Mouse (Mus musculus): Measurements from ENCODE around the gene Kcnb1.

Kcnb1 gene

DNA sequence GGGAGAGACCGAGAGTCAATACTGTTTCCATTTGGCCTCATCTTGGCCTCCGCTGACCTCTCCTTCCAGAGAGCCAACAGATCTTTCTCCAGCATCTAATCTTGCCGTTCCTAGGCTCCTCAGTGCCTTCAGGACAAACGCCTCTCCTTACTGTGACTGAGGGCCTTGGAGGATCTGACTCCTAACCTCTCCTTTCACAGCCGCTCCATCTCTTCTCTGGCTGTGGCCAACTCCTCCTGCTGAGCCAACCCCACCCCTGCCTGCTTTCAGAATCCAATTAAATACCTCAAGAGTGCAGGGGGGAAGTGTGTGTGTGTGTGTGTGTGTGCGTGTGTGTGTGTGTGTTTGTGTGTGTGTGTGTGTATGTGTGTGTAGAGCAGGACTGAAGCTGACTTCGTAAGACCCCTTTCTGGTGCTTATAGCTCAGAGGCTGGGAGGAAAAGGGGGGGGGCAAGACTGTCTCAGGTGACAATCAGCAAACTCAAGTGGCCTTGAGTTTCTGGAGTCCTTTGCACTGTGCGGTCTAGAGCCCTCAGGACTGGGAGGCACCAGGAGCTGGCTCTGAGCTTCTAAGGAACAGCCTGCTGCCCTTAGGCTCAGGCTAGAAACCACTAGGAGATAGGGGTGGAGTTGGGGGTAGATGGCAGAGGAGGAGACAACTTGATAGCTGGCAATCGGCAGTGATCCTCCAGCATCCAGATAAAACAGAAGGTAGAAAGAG is 59.7 kb downstream of the Kcnb1 start:
- in situ Hi-C loops (cut with MboI, MseI) = no loop called here

DNA sequence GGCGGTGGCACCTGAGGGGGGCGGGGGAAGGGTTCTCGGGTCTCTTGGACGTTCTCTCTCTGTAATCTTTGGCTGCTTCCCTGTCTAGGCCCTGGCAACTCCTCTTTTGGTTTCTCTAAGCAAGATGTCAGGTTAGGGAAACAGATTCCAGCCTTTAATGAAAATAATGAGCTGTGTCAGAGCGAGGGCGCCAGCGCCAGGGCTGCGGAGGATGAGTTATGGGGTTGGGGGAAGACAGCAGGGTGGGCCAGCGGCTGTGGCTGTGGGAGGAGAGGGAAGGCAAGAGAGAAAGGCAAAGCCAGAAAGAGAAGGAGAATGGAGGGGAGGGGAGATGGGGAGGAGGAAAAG is 60.4 kb downstream of the Kcnb1 start:
- in situ Hi-C loops (cut with MboI, MseI) = no loop called here

DNA sequence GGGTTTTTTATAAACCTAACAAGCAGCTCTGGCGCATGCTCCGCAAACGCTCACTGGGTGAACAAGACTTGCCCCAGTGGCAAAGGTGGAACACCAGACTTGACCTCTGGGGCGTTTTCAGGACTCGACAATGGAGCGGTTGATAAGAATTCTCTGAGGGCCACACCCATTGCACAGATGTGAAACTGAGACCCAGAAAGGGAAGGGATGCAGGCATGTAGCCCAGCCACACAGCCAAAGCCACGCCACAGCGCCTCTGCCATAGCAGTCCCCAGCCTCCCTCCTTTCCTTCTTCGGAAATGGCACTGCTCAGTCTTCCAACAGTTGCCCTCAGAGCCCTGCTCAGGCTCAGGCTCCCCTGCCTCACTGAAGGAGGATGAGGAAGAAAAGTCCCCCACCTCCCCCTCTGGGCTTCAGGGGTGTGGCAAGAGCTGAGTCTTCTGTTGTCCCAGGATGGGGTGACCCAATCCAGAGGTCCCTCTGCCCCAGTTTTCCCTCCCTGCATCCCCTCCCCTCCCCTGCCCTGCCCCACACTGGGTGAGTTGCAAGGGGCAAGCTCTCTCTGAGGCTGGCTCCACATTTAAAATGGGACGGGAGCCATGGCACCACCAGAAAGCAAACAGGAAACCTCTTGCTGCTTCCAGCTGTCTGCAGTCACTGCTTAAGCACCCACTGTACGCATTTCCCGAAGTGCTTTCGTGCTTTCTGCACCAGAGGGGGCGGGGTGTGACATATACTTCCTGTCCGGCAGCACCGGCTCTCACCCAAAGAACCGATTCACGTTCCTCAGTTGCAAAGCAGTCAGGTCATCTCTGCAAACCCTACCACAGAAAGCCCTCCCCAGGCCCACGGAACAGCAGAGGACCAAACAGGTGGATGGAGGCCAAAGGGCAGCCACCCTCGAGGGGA is 61.0 kb downstream of the Kcnb1 start:
- in situ Hi-C loops (cut with MboI, MseI) = no loop called here

DNA sequence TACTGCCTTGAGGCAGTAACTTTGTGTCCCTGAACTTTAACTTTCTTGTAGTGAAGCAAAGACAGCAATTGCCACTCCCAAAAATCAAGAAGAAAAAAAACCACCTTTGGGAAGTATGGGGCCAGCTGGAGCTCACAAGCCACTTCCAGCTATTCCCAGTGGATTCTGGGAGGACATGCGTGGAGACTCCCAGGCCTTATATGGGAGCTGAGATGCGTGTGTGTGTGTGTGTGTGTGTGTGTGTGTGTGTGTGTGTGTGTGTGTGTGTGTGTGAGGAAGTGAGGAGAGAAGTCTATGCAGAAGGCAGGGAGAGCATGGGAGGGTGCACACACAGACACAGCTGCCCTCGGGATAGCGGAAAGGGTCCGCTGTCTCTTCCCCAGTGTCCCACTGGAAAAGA is 62.6 kb downstream of the Kcnb1 start:
- in situ Hi-C loops (cut with MboI, MseI) = no loop called here

DNA sequence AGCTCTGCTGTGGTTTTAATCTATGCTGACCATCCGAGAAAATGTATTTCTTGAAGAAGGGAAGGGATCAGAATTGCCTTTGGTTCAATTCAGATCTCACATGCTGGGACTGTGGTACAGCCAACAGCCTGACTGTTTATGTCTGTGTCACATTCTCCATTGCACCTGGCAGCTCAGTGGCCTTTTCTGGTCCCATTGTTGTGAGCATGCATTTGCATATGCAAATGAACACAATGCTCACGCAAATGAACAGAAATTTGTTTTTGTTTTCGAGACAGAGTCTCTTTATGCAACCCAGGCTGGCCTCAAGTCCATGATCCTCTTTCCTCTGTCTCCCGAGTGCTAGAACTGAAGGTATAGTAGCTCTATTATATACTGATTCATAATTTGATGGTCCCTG is 64.2 kb downstream of the Kcnb1 start:
- in situ Hi-C loops (cut with MboI, MseI) = no loop called here

DNA sequence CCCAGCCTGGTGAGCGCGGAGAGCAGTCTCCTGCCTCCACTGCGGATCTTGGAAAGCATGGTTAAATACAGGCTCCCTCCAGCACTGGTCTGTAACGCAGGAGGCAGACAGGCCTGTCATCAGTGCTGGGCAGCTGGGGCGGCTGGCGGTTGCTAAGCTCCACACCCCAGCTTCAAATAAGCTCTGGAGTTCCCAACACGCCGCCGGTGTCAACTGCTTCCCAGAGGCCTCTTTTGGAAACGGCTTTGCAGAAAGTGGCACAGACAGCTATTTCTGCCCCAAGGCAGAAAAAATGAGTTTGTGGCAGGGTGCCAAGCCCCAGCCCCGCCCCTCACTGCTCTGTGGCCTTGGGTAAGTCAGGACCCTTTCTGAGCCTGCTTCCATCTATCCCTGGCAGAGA is 66.0 kb downstream of the Kcnb1 start:
- in situ Hi-C loops (cut with MboI, MseI) = no loop called here

DNA sequence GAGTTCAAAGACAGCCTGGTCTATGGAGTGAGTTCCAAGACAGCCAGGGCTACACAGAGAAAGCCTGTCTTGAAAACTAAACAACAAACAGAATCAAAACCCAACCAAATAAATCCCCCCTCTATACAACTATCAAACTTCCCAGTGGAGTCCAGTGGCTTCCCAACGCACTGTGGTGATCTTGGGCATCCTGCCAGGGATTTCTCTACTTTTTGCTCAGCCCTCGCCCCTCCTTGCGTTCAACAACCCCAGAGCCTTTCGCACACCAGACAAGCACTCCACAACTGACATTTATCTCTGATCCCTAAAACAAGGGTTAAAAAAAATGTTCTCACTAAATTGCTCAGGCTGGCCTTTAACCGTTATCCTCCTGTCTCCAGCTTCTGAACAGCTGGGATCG is 67.2 kb downstream of the Kcnb1 start:
- in situ Hi-C loops (cut with MboI, MseI) = no loop called here

DNA sequence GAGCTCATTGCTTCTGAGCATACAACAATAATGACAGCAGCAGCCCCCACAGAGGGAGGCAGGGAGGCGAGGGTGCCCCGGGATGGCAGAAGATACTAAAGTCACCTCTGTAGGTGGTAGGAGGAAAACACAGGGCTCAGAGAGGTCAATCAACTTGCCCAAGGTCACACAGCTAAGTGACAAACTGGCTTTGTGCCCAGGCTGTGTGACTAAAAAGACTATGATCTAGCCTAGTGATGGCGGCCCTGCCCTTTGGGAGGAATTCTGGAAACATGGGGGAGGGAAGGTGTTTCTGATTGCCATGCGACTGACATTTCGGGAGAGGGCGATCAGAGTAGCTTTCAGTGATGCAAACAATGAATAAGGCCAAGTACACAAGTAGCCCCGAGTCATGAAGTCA is 68.0 kb downstream of the Kcnb1 start:
- in situ Hi-C loops (cut with MboI, MseI) = no loop called here

DNA sequence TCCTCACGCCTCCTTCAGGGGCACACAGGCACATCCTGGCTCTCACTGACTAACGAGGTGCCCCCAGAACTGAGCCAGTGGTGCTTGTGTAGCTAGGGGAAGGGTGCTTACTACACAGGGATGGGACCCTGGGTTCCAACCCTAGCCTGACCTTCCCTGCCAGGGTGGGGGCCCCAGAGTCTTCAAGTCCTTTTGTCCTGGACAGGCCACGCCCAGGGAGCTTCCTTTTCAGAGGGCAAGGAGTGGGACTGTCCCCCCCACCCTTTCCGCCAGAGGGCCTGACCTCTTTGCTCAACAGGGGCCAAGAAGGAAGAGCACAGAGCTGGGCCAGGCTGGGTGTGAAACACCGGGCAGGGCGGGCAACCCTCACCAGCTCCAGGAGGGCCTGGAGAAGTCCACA is 68.7 kb downstream of the Kcnb1 start:
- in situ Hi-C loops (cut with MboI, MseI) = no loop called here

DNA sequence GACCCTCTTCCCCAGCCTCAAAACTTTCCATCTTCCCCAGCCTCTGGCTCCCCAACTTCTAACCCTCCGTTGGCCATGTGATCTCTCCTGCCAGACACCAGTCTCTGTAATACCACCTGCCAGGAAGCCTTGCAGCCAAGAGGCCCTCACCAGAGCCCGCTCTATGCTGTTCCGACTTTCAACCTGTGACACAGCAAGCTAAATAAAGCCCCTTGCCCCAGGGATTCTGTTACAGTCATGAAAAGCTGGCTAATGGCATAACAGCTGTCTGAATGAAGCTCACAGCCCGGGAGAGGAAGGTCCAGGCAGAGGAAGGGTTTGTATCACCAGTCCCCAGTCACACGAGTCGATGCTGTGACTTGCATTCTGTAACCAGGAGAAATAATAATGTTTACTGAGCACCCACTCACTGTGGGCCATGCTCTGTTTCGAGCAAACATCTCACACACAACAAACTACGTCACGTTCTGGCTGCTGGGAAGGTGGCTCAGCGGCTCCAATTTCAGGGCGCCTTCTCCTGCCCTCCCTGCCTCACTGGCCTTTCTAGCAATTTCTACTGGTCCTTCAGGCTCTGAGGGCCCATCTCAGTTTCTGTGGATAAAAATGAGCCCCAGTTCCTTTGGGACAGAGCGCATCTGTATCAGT is 69.6 kb downstream of the Kcnb1 start:
- in situ Hi-C loops (cut with MboI, MseI) = no loop called here

DNA sequence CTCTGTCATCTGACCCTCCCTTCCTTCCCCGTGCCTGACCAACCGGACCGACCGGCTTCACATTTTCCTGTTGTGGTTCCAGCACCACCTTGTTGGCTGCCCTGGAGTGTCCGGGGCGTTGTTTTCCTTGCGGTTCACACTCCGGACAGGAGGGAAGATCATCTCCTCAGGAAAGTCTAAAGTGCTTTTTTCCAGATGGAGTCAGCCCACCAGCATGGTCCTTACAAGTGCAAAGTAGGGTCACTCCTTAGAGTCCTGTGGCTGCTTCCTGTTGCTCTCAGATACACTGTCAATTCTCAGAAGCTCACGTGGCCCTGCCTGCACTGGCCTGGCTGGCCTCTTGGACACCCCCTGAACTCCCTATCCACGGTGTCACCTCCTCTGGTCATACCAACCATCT is 71.9 kb downstream of the Kcnb1 start:
- in situ Hi-C loops (cut with MboI, MseI) = no loop called here

DNA sequence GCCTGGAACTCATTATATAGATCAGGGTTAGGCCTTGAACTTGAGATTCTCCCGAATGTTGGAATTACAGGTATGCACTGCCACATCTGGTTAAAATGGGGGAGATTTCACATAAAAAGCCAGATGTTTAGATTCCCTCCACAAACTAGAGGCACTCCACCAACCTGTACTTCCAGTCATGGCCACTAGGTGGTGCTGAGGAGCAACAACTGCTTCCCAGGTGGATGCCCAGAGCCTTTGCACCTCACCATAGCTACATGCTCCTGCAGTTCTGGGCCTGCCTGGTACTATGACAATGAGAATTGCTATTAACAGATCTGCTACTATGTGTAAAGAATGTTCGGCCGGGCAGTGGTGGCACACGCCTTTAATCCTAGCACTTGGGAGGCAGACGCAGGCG is 77.2 kb downstream of the Kcnb1 start:
- in situ Hi-C loops (cut with MboI, MseI) = no loop called here

DNA sequence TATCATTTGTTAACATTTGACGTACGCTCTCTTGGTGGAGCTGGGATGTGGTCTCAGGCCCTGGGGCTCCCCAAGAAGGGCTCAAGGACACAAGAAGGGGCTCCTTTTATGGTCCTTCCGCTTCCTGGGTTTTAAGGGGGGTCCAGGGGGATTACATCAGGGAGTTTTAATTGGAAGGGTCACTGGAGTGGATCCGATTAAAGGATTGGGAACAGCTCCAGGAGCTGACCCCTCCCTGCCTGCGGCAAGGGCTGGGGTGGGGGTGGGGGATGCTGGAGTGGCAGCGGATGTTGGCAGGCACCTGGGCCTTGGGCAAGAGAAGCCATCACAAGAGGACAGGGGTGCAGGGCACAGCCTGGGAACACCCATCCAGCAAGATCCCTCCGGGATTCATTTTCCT is 77.7 kb downstream of the Kcnb1 start:
- in situ Hi-C loops (cut with MboI, MseI) = no loop called here

DNA sequence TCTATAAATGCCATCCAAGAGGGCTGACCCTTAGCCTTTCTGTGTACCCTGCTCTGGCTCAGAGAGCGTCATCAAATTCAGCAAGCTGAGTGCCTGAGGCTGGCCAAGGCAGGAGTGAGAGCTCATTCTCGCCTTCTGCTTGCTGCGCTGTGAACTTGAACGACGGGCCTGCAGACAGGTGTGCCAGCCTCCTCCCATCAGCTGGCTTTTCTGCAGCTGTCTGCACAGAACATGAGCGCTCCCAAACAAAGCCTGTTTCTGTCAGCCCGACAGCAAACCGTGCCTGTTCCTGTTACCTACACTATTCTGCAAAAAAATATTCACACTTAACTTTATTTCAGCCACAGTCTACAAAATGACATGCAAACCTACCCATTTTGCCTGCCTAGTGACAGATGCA is 80.4 kb downstream of the Kcnb1 start:
- in situ Hi-C loops (cut with MboI, MseI) = no loop called here

DNA sequence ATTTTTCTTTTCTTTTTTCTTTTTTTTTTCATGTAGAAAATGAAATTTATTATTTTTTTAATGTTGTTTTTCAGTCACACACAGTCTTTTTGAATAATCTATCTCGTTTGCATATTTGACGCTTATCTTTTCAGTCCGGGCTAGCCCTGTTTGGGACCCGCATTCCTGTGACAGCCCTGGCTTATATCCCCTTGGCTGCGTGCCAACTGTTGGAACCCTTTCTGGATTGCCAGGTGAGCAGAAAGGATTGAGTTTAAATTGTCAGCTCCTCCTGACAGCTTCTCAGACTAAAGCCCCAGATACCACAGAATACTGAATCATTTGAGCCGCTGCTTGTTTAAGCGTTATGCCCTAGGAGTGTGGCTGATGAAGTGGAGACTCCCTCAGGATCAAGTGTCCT is 86.4 kb downstream of the Kcnb1 start:
- in situ Hi-C loops (cut with MboI, MseI) = no loop called here

DNA sequence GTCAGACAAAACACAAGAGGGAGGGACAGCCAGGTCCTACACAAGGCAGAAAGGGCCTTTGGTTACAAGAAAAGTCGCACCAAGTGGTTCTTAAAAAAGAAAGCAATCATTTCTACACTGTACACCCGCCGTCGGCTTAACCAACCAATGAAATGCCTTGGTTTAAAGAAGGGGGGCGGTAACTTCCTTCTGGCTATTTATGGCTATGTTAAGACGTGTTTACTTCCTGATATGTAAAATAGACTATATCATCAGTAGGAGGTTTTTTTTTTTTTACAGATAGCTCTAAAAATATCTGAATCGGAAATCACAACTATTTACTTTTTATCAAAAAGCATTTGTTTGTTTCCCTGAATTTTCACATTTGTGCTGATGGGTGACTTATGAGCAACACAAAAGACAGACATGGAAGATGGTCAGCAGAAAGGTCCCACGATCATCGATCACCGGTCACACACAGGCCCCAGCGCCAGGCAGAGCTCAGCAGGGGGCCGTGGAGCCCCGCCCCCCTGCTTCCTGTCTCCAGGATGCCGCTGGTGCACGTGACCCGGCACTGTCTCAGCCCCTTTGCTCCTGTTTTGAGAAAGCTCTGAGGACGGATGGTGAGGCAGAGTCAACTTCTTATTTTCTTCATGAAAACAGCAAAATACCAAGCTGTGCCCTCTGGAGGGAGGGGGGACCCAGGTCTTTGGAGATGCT is 88.1 kb downstream of the Kcnb1 start:
- in situ Hi-C loops (cut with MboI, MseI) = no loop called here

DNA sequence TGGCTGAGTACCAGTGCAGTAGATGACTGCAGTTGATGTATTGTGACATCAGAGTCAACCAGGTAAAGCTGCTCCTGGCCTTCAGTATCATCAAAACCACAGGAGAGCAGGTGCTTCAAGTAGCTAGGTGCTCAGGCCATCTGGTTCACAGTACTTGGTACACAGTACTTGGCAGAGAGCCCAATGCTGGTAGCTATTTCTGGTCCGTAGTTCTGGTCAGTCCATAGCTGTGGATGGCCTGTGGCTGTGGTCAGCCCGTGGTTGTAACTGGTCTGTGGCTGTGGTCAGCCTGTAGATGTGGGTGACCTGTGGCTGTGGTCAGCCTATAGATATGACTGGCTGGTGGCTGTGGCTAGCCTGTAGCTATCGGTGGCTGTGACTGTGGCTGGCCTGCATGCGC is 95.3 kb downstream of the Kcnb1 start:
- in situ Hi-C loops (cut with MboI, MseI) = no loop called here

DNA sequence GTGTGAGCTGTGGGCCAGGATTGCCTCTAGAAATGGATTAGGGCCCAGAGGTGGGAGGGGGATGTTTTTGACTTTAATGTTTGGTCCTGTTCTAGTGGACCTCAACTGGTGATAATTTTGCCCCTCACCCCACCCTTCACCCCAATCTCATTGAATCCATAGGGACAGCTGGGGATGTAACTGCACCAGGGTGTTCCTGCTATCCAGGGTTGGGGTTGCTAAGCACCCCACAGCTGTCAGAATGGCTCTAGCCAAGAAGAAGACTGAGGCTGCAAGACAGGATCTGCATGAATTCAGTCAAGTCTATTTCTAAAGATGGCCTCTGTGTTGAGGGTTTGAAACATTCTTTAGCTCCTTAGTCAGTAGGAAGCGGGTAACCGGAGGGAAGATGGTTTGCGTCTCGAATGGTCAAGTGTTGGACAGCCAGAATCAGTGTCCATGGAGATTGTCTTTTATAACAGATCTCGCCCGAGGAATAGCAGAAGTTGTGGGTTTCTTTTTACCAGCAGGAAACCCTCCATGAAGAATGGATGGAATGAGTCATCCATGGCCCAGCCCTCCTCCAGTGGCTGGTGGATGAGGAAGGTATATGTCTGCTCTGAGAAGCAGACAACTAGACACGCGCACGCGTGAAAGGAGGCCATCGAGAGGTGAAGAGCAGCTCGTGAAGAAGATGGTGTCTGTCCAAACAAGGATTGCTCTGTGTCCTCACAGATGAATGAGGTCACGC is 96.6 kb downstream of the Kcnb1 start:
- in situ Hi-C loops (cut with MboI, MseI) = no loop called here

DNA sequence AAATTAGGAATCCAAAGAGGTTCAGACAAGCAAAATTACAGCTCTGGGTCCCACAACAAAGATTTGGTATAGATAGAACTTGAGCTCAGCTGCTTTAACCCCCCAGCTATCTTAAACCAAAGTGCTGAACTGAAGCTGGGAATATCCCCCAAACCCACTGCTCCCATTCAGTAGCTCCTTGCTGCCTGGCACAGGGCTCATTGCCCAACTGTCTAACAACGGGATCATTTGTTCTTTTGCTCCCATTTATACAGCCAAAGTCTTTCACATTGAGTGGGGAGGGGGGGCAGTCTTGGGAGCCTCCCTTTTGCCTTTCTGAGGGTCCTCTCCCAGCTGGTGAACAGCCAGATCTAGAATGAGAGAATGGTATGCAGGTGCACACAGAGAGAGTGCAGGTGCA is 99.7 kb downstream of the Kcnb1 start:
- in situ Hi-C loops (cut with MboI, MseI) = no loop called here

DNA sequence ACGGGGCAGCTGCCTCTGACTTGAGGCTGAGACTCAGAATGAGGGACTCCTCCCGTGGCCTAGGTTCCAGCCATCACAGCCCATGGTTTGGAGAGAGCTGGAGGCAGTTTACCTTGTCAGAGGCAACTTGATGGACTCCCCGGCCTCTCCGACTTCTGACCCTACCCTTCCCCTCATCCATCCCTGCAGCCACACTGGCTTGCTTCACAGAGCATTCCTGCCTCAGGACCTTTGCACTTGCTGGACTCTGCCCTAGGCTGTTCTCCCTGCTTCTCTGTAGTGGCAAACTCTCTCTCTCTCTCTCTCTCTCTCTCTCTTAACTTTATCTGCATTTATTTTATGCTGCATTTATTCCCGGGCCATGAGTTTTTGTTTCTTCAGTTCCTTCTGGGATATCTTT is 103.1 kb downstream of the Kcnb1 start:
- in situ Hi-C loops (cut with MboI, MseI) = no loop called here

DNA sequence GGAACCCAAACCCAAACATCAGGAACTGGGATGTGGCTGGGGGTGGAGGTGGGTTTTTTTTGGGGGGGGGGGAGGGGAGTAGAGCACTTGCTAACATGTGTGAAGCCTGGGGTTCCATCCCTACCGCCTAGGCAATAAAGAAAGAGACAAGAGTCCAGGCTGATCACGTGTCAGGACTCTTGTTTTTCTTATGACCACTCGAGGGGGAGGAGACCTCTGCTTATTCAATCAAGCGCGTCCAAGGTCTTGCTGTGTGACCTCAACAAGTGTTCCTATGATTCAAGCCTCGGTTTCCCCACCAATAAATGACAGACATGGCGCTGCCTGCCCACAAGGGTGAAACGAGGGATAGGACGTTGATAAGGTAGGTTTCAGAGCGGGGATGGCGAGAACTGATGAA is 103.9 kb downstream of the Kcnb1 start:
- in situ Hi-C loops (cut with MboI, MseI) = no loop called here

DNA sequence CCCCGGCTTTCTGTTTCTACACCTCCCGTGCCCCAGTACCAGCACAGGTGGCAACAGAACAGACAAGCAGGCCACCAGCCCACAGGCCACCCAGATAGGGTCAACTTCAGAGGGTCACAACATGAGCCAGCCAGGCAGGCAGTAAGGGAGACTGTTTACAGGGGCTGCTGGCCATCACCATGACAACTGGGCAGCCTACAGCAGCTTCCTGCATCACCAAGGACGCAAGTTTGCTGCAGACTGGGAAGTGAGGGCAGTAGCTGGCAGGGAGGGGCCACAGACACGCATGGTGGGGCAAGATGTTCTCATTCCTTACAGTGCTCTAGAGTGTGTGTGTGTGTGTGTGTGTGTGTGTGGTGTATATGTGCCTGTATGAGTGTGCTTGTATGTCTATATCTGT is 108.3 kb downstream of the Kcnb1 start:
- in situ Hi-C loops (cut with MboI, MseI) = no loop called here
